Mouse (Mus musculus): ENCODE results near the gene Drd3.

Gene Drd3

DNA sequence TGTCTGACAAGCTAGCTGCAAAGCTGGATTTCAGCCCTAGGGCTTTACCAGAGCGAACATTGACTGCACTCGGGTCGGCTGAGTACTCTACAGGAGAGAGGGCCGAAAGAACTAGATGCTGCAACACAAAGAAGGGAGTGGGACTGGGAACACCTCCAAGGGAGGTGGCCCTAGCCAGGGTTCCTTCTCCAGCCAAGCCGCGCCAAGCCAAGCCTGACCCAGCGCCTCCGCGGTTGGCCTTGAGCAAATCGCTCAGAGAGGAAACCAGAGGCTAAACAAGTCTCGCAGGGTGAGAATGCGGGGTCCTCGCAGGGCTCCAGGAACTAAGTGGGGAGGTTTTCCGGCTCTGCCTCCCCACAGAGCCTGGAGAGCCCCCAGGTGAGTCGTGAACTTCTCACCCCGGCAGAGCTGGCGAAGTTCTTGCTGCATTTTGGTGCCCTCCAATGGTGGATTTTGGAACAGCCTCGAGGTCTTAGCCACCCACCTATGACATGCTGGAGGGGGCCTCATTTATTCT is 48.0 kb downstream of the Drd3 start:
- in situ Hi-C loops (cut with MboI, MseI) = no loop called here

- in situ Hi-C loops (cut with MboI, MseI) = no loop called here
Observed at GRCm38 (mm10) chr16:43802466-43802865, 48.6 kb downstream of the Drd3 start.

DNA sequence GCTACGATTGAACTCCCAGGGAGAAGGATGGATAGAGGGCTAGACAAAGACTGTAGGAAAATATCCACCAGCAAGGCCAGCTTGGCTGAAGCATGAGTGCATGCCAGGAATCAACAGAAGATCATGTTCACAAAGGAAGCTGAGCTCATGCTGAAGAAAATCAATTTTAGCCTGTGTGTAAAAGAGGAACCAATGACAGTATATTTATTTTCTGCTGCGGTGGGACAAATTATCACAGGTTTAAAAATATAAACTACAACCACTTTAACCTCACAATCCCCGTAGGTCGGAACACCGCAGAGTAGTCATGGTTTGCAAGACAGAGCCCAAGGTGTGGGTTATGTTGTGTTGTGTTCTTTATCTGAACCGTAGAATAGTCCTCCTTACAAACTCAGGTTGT is 50.5 kb downstream of the Drd3 start:
- in situ Hi-C loops (cut with MboI, MseI) = no loop called here

DNA sequence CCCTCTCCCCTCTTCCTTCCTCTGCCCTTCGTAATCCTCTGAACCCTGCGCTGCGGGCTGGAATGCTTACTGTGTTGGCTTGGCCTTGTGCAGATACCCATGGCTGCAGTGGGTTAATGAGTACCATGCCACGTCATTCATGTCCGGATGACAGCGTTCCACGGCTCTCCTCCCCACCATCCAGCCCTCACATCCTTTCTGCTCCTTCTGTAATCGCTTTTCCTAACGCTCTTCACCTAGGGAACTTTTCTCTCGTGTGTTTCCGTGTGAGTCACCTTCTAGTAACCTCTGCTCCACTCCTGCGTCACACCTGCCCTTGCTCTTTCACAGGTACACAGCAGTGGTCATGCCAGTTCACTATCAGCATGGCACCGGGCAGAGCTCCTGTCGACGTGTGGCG is 53.2 kb downstream of the Drd3 start:
- in situ Hi-C loops (cut with MboI, MseI) = no loop called here

DNA sequence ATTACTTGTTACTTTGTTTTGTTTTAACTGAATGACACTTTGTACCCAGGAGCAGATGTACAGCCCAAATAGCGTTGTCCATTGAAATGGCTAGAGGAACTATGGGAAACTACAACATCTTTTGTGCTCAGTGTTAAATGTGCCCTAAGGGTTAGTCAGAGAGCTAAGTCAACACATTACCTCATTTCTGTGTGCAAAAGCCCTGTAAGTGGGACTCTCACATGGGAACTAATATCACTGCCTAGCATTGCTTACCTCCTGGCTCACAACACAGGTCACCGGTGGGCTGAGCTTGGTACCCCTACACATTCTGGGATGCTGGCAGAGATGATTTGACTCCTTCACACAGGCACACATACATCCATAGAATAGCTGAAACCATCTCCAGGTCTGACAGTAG is 55.6 kb downstream of the Drd3 start:
- in situ Hi-C loops (cut with MboI, MseI) = no loop called here

DNA sequence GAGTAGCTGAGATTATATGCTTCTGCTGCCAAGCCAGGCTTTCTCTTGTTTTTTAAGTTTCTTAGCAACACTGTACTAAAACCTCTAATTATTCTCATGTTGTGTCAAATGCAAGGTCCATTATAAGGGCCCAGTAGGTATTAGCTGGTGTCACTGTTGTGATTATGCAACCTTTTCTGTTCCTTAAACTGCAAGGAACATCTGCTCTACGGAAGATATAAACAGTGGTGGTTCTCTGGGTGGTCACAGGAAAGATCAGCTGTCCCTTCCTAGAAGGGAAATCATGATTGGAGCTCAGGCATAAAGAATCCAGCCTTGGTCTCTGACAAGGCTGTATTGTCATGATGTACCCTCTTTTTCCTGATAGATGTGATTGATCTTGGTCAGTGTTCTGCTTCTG is 57.6 kb downstream of the Drd3 start:
- in situ Hi-C loops (cut with MboI, MseI) = no loop called here

DNA sequence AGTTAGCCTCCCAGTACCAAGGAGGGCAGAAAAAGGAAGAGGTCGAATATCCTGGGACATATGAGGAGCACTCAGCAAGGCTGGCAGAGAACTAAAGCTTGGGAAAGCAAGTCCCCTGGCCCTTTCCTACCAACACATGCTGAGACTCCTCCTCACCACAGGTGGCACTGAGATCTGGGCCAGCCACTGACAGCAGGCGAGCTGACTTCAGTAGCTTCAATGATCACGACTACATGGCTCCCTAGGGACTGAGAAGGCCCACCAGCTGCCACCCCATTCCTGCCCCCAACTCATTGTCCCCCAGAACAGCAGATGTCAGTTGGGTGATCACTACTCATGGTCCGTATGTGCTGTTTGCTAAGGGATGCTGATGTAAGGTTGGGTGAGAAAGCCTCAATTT is 60.8 kb downstream of the Drd3 start:
- in situ Hi-C loops (cut with MboI, MseI) = no loop called here

- in situ Hi-C loops (cut with MboI, MseI) = no loop called here
Observed at GRCm38 (mm10) chr16:43816321-43816720, 62.5 kb downstream of the Drd3 start.

GRCm38 (mm10) chr16:43818404-43818803 is 64.6 kb downstream of the Drd3 start:
- in situ Hi-C loops (cut with MboI, MseI) = no loop called here

DNA sequence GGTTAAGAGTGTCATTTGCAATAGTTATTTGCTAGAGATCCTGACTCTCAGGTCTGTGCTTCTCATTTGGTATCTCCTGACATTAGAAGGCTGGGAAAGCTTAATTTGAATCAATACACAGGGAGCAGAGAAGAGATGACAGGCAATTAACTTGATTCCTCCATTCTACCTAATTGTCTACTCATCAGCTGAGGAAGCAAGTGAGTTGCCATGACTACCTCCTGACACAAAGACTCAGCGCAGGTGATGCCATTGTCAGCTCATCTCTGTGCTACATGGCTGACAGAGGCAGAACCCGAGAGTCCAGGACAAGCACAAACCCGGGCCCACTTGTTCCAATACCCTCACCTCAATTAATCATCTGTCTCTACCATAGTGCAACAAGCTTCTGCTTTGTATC is 73.7 kb downstream of the Drd3 start:
- in situ Hi-C loops (cut with MboI, MseI) = no loop called here

- in situ Hi-C loops (cut with MboI, MseI) = no loop called here
Observed at GRCm38 (mm10) chr16:43831957-43832356, 78.1 kb downstream of the Drd3 start.

GRCm38 (mm10) chr16:43841236-43841635 is 87.4 kb downstream of the Drd3 start:
- in situ Hi-C loops (cut with MboI, MseI) = no loop called here

- in situ Hi-C loops (cut with MboI, MseI) = no loop called here
Observed at GRCm38 (mm10) chr16:43849839-43850238, 96.0 kb downstream of the Drd3 start.

- in situ Hi-C loops (cut with MboI, MseI) = no loop called here
Observed at GRCm38 (mm10) chr16:43858941-43859476, 105.2 kb downstream of the Drd3 start.

GRCm38 (mm10) chr16:43860624-43861023 is 106.8 kb downstream of the Drd3 start:
- in situ Hi-C loops (cut with MboI, MseI) = no loop called here

- in situ Hi-C loops (cut with MboI, MseI) = no loop called here
Observed at GRCm38 (mm10) chr16:43869805-43870204, 116.0 kb downstream of the Drd3 start.

- in situ Hi-C loops (cut with MboI, MseI) = no loop called here
Observed at GRCm38 (mm10) chr16:43871419-43871818, 117.6 kb downstream of the Drd3 start.
